Mouse (Mus musculus): Measurements from ENCODE around the gene Rnf152.

Gene Rnf152

GRCm38 (mm10) chr1:105356291-105357011 lies at the start of gene Rnf152:
TSS of gene Rnf152 (minus strand) at chr1:105356710.
- peak; percentile 85 to 86 for DNase-seq

- no peak for DNase-seq
Measured at GRCm38 (mm10) chr1:105402853-105403252, 46.3 kb upstream of the Rnf152 start.

- no peak for DNase-seq
Measured at GRCm38 (mm10) chr1:105384141-105384937, 27.8 kb upstream of the Rnf152 start.

GRCm38 (mm10) chr1:105377546-105377945 lies 21.0 kb upstream of the Rnf152 start:
- peak in 1 of 2 experiments; percentile 37 for DNase-seq

- peak in 1 of 2 experiments; percentile 62 for DNase-seq
Measured at GRCm38 (mm10) chr1:105374618-105375017, 18.1 kb upstream of the Rnf152 start.

- DNase-seq = no peak
Measured at GRCm38 (mm10) chr1:105362701-105363100, 6.2 kb upstream of the Rnf152 start.

- peak in 1 of 2 experiments; percentile 34 for DNase-seq
Measured at GRCm38 (mm10) chr1:105358896-105359295, 2.4 kb upstream of the Rnf152 start.

- peak; percentile 54 to 70 for DNase-seq
Measured at GRCm38 (mm10) chr1:105355910-105356290, 610 bp downstream of the Rnf152 start.

GRCm38 (mm10) chr1:105354901-105355891 lies 1.3 kb downstream of the Rnf152 start:
- peak; percentile 72 to 73 for DNase-seq

- peak in 1 of 2 experiments; percentile 37 for DNase-seq
Measured at GRCm38 (mm10) chr1:105351806-105352205, 4.7 kb downstream of the Rnf152 start.

- DNase-seq = no peak
Measured at GRCm38 (mm10) chr1:105342305-105342704, 14.2 kb downstream of the Rnf152 start.

- no peak for DNase-seq
Measured at GRCm38 (mm10) chr1:105340943-105341342, 15.6 kb downstream of the Rnf152 start.

GRCm38 (mm10) chr1:105337397-105337796 lies 19.1 kb downstream of the Rnf152 start:
- DNase-seq = no peak

- DNase-seq = no peak
Measured at GRCm38 (mm10) chr1:105336096-105336495, 20.4 kb downstream of the Rnf152 start.

GRCm38 (mm10) chr1:105332087-105332731 lies 24.3 kb downstream of the Rnf152 start:
- no peak for DNase-seq

GRCm38 (mm10) chr1:105331605-105332004 lies 24.9 kb downstream of the Rnf152 start:
- no peak for DNase-seq

- DNase-seq = peak; percentile 33
Measured at GRCm38 (mm10) chr1:105330581-105331320, 25.8 kb downstream of the Rnf152 start.

- DNase-seq = no peak
Measured at GRCm38 (mm10) chr1:105327789-105328188, 28.7 kb downstream of the Rnf152 start.

GRCm38 (mm10) chr1:105324636-105325035 lies 31.9 kb downstream of the Rnf152 start:
- no peak for DNase-seq

- no peak for DNase-seq
Measured at GRCm38 (mm10) chr1:105314010-105314800, 42.3 kb downstream of the Rnf152 start.

GRCm38 (mm10) chr1:105312601-105312901 lies 44.0 kb downstream of the Rnf152 start:
- DNase-seq = no peak

Data from cerebellum, adult 18-20 months (tissue).